Mouse (Mus musculus) megakaryocyte, embryonic 14.5 days (primary cell): ENCODE measurements at regions not wholly inside any gene's neighbourhood (a gene's known extent, or its start where the extent isn't known, plus 50 kb on each side); places are given as distances from the start of the nearest gene placed in this dataset.

Source experiments
- FLI1 ChIP-seq: IDR thresholded peaks from 2 replicates; pipeline ENCODE4 v1.6.1; 2012; ENCODE audit warnings: low read length, inconsistent platforms, mixed read lengths
- GATA1 ChIP-seq: IDR thresholded peaks from 3 replicates; pipeline ENCODE4 v1.6.1; 2012; ENCODE audit warnings: mixed read lengths, low read length, inconsistent platforms, borderline replicate concordance

GRCm38 (mm10) chr11:43348571-43348970 is 77.5 kb downstream of the Pttg1 start:
- no peak for TF ChIP-seq GATA1
- TF ChIP-seq FLI1, result no peak
